Mouse (Mus musculus): ENCODE measurements around the gene Pars2. TPM values are rescaled to one million over a fixed set of nuclear protein-coding genes. Genes with fewer than 3 reads are reported as not detected.

The Pars2 gene
- total RNA-seq, 2 experiments from 2014 or later: 6.4 to 8.2 TPM

GRCm38 (mm10) chr4:106630333-106631220, 20.3 kb upstream of the Pars2 start:
- peak; percentile 79 to 91 for DNase-seq (ENCODE audit: extremely low spot score in 1 of 2, low spot score in 2 of 2)
- intact Hi-C loops (cut with DNase I): loop anchor here (5.0 kb wide), 2 partner anchors 47 to 77 kb away; partner anchors contain the start of gene Ttc4

- DNase-seq (ENCODE audit: extremely low spot score in 1 of 2, low spot score in 2 of 2): no peak
- intact Hi-C loops (cut with DNase I): loop anchor here (5.0 kb wide), 2 partner anchors 45 to 75 kb away; partner anchors contain the start of gene Ttc4
These were observed 18.6 kb upstream of the Pars2 start for GRCm38 (mm10) chr4:106632313-106632712.

DNA sequence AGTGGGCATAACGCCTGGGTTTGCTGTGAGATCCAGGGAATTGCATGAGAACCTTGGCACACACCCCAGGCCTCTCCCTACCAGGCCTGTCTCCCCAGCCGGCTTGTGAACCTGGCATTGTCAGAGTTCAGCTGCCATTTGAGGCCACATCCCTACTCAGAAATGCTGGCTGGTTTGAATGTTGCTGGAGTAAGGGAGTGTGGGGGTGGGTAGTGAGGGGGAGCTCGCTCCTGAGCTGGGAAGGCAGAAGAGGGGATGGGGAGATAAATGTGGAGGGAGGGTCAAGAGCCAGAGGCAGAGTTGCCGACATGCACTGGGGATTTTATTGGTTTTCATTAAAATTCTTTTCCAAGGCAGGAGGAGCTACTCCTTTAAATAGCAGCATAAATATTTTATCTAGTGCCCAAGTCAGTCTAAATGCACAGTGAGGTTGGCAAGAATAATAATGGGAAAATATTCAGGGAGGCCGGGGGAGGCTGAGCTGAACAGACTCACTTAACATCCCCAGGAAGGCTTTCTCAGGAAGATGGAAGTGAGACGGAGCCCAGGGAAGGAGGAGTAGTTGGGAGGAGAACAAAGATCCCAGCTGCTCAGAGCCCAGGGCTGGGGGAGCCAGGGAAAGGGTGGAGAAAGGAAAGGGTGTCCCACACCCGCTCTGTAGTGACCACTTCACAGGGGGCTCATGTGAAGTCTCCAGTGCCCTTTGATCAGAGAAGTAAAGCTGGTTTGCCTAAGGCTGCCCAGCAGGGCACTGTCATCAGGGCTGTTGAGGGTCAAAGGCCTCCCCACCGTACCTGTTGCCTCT, 17.4 kb upstream of the Pars2 start:
- intact Hi-C loops (cut with DNase I): loop anchor here (5.0 kb wide), 2 partner anchors 44 to 74 kb away; partner anchors contain the start of gene Ttc4
- DNase-seq (ENCODE audit: extremely low spot score in 1 of 2, low spot score in 2 of 2): no peak

DNA sequence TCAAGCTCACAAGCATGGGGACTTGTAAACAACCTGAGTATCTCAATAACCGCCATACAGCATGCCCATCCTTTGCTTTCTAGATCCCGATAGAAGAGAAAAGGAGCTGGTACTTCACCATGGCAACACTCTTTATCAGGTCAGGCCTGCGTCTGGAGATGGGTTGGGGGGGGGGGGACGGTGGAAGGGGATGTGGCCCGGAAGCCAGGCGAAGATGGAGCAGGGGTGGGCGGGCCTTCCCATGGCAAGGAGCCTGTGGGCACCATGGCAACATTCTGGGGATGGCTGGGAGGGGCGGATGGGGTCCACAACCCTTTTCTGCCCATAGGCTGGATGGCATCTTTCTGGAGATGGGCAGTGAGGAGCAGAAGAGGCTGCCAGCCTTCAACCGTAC, 16.8 kb upstream of the Pars2 start:
- peak in 1 of 2 experiments; percentile 66 for DNase-seq (ENCODE audit: extremely low spot score in 1 of 2, low spot score in 2 of 2)

GRCm38 (mm10) chr4:106643483-106644217, 7.2 kb upstream of the Pars2 start:
- intact Hi-C loops (cut with DNase I): no loop called here
- DNase-seq (ENCODE audit: extremely low spot score in 1 of 2, low spot score in 2 of 2): no peak

More for the DNA sequence above, 16.8 kb upstream of the Pars2 start:
- intact Hi-C loops (cut with DNase I): loop anchor here (5.0 kb wide), 2 partner anchors 43 to 73 kb away; partner anchors contain the start of gene Ttc4

DNA sequence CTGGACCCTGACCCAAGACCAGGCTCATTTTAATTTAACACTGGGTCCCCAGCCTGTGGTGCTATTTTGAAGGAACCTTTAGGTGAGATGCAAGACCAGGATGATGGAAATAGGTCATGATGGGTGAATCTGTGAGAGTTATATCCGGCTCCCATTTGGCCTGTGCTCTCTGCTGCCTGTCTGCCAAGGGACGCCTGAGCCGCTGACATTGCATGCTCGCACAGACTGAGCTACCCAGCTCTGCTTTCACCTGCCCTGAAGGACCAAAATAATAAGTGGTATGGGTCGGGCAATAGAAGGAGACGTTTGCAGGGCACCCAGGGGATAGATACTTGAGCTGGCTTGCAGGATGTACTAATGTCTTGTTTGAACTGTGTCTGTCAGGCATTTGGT, 6.7 kb upstream of the Pars2 start:
- no peak for DNase-seq (ENCODE audit: extremely low spot score in 1 of 2, low spot score in 2 of 2)
- intact Hi-C loops (cut with DNase I): no loop called here

- intact Hi-C loops (cut with DNase I): no loop called here
- no peak for DNase-seq (ENCODE audit: extremely low spot score in 1 of 2, low spot score in 2 of 2)
These were observed 5.1 kb upstream of the Pars2 start for GRCm38 (mm10) chr4:106645797-106646196.

- no peak for DNase-seq (ENCODE audit: extremely low spot score in 1 of 2, low spot score in 2 of 2)
- intact Hi-C loops (cut with DNase I): no loop called here
These were observed 3.7 kb upstream of the Pars2 start for GRCm38 (mm10) chr4:106647137-106647536.

GRCm38 (mm10) chr4:106652546-106652945, 1.7 kb downstream of the Pars2 start:
- DNase-seq (ENCODE audit: extremely low spot score in 1 of 2, low spot score in 2 of 2): no peak
- intact Hi-C loops (cut with DNase I): no loop called here

GRCm38 (mm10) chr4:106653051-106653450, 2.2 kb downstream of the Pars2 start:
- intact Hi-C loops (cut with DNase I): no loop called here
- no peak for DNase-seq (ENCODE audit: extremely low spot score in 1 of 2, low spot score in 2 of 2)

GRCm38 (mm10) chr4:106655681-106656080, 4.8 kb downstream of the Pars2 start:
- no peak for DNase-seq (ENCODE audit: extremely low spot score in 1 of 2, low spot score in 2 of 2)
- intact Hi-C loops (cut with DNase I): no loop called here

DNA sequence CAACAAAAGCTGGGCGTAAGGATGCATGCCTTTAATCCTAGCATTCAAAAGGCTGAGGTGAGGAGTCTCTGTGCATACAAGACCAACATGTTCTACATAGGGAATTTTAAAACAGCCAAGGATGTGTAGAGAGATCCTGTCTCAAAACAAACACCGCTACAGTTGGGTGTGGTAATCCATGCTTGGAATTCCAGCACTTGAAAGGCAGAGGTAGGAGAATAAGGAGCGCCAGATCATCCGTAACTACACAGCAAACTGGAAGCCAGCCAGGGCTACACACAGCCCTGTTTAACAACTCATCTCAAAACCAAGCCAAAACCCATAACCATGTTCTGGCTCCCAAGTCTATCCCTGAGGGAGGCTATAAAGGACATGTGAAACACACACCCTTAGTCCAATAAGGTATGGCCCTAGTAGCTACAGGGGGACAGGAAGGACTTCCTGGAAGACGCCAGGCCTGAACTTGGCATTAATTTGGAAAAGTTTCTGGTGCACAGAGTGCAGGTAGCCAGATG, 13.1 kb downstream of the Pars2 start:
- no peak for DNase-seq (ENCODE audit: extremely low spot score in 1 of 2, low spot score in 2 of 2)
- intact Hi-C loops (cut with DNase I): no loop called here

GRCm38 (mm10) chr4:106664697-106665096, 13.8 kb downstream of the Pars2 start:
- intact Hi-C loops (cut with DNase I): no loop called here
- DNase-seq (ENCODE audit: extremely low spot score in 1 of 2, low spot score in 2 of 2): no peak

DNA sequence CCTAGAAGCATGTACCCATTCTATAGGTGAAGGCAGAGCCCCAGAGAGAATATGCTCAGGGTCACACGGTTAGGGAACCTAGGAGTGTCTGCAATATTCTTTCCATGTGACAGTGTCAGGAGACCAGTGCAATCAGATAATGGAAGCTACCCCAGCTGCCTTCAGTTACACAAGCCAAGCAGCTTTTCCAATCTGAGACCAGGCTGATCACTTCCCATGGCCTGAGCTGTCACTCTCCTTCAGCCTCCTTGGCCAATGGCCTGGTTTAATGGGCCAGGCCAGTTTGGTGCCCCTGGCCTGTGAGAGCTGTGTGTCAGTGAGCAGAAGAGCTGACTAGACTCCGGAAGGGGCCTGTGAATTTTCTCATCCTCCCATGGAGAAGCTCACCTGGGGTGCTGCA, 14.4 kb downstream of the Pars2 start:
- intact Hi-C loops (cut with DNase I): no loop called here
- DNase-seq (ENCODE audit: extremely low spot score in 1 of 2, low spot score in 2 of 2): no peak

GRCm38 (mm10) chr4:106665673-106666072, 14.8 kb downstream of the Pars2 start:
- intact Hi-C loops (cut with DNase I): no loop called here
- DNase-seq (ENCODE audit: extremely low spot score in 1 of 2, low spot score in 2 of 2): no peak

- DNase-seq (ENCODE audit: extremely low spot score in 1 of 2, low spot score in 2 of 2): no peak
- intact Hi-C loops (cut with DNase I): no loop called here
These were observed 15.7 kb downstream of the Pars2 start for GRCm38 (mm10) chr4:106666546-106666945.

- DNase-seq (ENCODE audit: extremely low spot score in 1 of 2, low spot score in 2 of 2): no peak
- intact Hi-C loops (cut with DNase I): loop anchor here (5.0 kb wide), 1 partner anchor 44 kb away; no protein-coding TSS in a partner anchor
These were observed 25.9 kb downstream of the Pars2 start for GRCm38 (mm10) chr4:106676749-106677148.

DNA sequence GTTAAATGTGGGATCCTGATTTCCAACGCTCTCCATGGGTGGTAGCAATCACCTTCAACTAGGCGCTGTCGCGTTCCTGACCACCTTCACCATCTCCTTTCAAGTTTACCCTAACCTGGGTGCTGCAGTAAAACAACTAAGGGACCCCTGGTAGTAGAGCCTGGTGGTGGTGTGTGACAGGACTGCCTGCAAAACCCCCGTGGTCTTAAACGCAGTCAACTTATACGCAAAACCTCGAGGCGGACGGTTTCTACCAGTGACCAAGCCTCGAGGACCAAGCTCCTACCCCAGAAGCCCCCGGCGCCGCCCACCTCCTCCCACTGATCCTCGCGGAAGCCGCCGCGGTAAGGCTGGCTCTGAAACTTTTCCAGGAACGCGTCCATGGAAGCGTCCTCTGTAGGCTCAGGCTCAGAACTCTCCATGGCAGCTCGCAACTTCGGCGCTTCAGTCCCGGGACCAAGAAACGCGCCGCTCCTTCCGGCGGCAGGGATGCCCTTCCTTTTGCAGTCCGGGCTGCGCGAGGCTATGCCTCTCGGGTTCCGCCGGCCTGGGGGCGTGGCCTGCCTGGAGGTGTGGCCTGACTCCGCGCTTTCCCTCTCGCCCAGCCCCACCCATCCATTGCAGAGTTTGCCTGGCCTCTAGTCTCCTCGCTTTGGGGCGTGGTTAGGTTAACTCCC, 27.7 kb downstream of the Pars2 start, which contains the start of gene Ttc4:
Gene Ttc4 (minus strand): TSS at position 503 of the 677 bp plus-strand sequence.
- DNase-seq (ENCODE audit: extremely low spot score in 1 of 2, low spot score in 2 of 2): peak; percentile 80 to 95
- intact Hi-C loops (cut with DNase I): loop anchor here (5.0 kb wide), 1 partner anchor 46 kb away; no protein-coding TSS in a partner anchor

All from left cerebral cortex, postnatal 10 days (tissue).